In the genomic region with DNA sequence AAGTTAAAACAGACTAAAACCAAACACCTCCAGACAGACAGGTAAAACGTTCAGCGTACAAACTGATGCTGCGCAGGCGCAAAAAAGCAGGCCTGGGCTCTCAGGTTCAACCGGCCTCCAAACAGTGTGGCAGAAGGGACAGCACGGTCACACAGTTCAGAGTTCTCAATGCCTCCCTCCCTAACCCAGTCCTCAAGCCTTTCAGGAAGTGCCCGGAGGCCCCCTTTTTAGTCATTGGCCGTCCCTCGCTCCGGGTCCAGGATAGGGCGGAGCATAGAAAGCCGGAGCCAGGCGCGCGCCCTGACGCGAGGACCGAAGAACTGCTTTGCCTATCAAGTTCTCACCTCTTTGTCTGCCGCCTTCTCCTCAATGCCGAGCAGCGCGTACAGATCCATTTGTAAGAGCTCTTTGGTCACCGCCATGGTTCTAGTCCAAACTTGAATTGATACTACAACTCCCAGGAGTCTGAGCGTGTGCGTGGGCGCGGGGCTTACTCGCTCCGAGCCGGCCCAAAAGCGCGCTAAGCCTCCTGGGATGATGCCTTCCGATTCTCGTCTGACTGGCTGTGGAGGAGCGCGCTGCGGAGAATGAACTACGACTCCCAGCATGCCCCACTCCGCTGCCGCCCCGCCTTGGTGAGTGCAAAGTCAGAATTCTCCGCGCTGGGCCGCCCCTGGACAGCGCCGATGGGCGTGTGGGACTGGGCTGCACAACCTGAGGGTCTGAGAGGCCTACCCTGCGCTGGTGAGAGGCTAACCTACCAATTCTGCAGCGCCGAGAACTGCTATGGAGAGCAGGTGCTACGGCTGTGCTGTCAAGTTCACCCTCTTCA, we compare ENCODE assay signal across 8 mouse cellular contexts. TPM values are rescaled to one million over a fixed set of nuclear protein-coding genes. Genes with fewer than 3 reads are reported as not detected.
DNase-seq lines count a peak whose midpoint lies in the region; ATAC-seq lines count a peak whose summit lies in the region.

A gene (plus strand): TSS at position 274 of the 832 bp plus-strand sequence.
A gene (minus strand): TSS at position 452 of the 832 bp plus-strand sequence.

- H3K4me2 ChIP-seq in heart, embryonic 14.5 days (ENCODE audit: low read length), result peak within 1 kb of the TSS; percentile 67
- peak within 1 kb of the TSS; percentile 78 for H3K4me2 ChIP-seq in liver, embryonic 13.5 days
- H3K4me2 ChIP-seq in stomach, embryonic 16.5 days (ENCODE audit: low read depth, low read length), result peak within 1 kb of the TSS; percentile 78

- H3K4me3 ChIP-seq in heart, embryonic 14.5 days (ENCODE audit: control insufficient read depth in 1 of 2, insufficient read depth in 1 of 2, low read depth in 1 of 2, low read length in 2 of 2), result peak within 1 kb of the TSS; percentile 77 to 92
- peak within 1 kb of the TSS; percentile 78 for H3K4me3 ChIP-seq in liver, embryonic 13.5 days (replicated peaks)
- peak within 1 kb of the TSS; percentile 89 for H3K4me3 ChIP-seq in stomach, embryonic 16.5 days (replicated peaks; ENCODE audit: low read length)

- H3K9ac ChIP-seq in heart, embryonic 14.5 days (ENCODE audit: low read length), result peak within 1 kb of the TSS; percentile 83
- peak within 1 kb of the TSS; percentile 81 for H3K9ac ChIP-seq in liver, embryonic 13.5 days
- peak within 1 kb of the TSS; percentile 91 for H3K9ac ChIP-seq in stomach, embryonic 16.5 days (ENCODE audit: low read length)

- peak; percentile 89 for DNase-seq in c-Kit-negative CD71-positive TER-119-positive erythroid progenitor cells, embryonic 14.5 days (ENCODE audit: low read depth, low spot score)
- DNase-seq in fibroblast of lung, adult 2 months (ENCODE audit: low read depth), result peak; percentile 93
- peak; percentile 97 for DNase-seq in kidney, postnatal 14 days
- peak; percentile 95 for DNase-seq in liver, embryonic 13.5 days
- peak; percentile 94 for DNase-seq in neural tube, embryonic 10.5 days (ENCODE audit: extremely low spot score, low spot score)

- ATAC-seq in CD4-positive, CD25-positive, alpha-beta regulatory T cell, adult 4 months, result peak; percentile 98
- ATAC-seq in heart, embryonic 14.5 days (ENCODE audit: insufficient number of reproducible peaks, insufficient read depth, low FRiP score, low read depth), result peak; percentile 96
- peak; percentile 97 for ATAC-seq in liver, embryonic 13.5 days (ENCODE audit: low read depth)
- ATAC-seq in stomach, embryonic 16.5 days (ENCODE audit: insufficient read depth, low FRiP score), result peak; percentile 97

- H3K4me1 ChIP-seq in heart, embryonic 14.5 days (ENCODE audit: control insufficient read depth in 2 of 2, insufficient read depth in 2 of 2, low read length in 2 of 2), result peaks cover 6 to 7% of the 10 kb centered on the region in 2 experiments; a peak in 3 of 4 replicates
- peaks cover 34% of the 10 kb centered on the region for H3K4me1 ChIP-seq in liver, embryonic 13.5 days (replicated peaks)
- H3K4me1 ChIP-seq in stomach, embryonic 16.5 days (ENCODE audit: control insufficient read depth, insufficient read depth, low read length), result peaks cover 7% of the 10 kb centered on the region; the same call in 1 of the 2 replicates

- H3K36me3 ChIP-seq in heart, embryonic 14.5 days (ENCODE audit: control insufficient read depth, insufficient read depth, low read length), result peaks cover 32% of the 10 kb centered on the region
- H3K36me3 ChIP-seq in liver, embryonic 13.5 days, result peaks cover 24% of the 10 kb centered on the region
- peaks cover 8% of the 10 kb centered on the region for H3K36me3 ChIP-seq in stomach, embryonic 16.5 days (ENCODE audit: control insufficient read depth, insufficient read depth, low read length)

- H3K9me3 ChIP-seq in heart, embryonic 14.5 days (ENCODE audit: control insufficient read depth, low read length), result no peaks in the 10 kb centered on the region
- H3K9me3 ChIP-seq in liver, embryonic 13.5 days (replicated peaks), result no peaks in the 10 kb centered on the region
- H3K9me3 ChIP-seq in stomach, embryonic 16.5 days (replicated peaks; ENCODE audit: control insufficient read depth, low read length), result no peaks in the 10 kb centered on the region

- under 1% methylated on average over 51 of the region's 51 CpGs for WGBS in heart, embryonic 14.5 days
- under 1% methylated on average over 51 of the region's 51 CpGs for WGBS in liver, embryonic 13.5 days (ENCODE audit: insufficient replicate concordance)
- under 1% methylated on average over 51 of the region's 51 CpGs for WGBS in stomach, embryonic 16.5 days

- peak within 1 kb of the TSS; percentile 87 to 93 for H3K27ac ChIP-seq in heart, embryonic 14.5 days (replicated peaks in 1 of 2; ENCODE audit: control insufficient read depth in 1 of 2, insufficient read depth in 1 of 2, low read depth in 2 of 2, low read length in 2 of 2)
- peak within 1 kb of the TSS; percentile 85 for H3K27ac ChIP-seq in liver, embryonic 13.5 days
- H3K27ac ChIP-seq in stomach, embryonic 16.5 days (ENCODE audit: low read length), result peak within 1 kb of the TSS; percentile 95

- no peaks in the 10 kb centered on the region for H3K27me3 ChIP-seq in heart, embryonic 14.5 days (ENCODE audit: control insufficient read depth, insufficient read depth, low read length)
- no peaks in the 10 kb centered on the region for H3K27me3 ChIP-seq in liver, embryonic 13.5 days
- H3K27me3 ChIP-seq in stomach, embryonic 16.5 days (ENCODE audit: control insufficient read depth, insufficient read depth, low read length), result no peaks in the 10 kb centered on the region

RNA-seq across cellular contexts. Expression of the first gene that starts in this region (rescaled TPM):
- polyA plus RNA-seq in CD4-positive, CD25-positive, alpha-beta regulatory T cell, adult 4 months (2017; shearing (Covaris generic)), result 10 to 100 TPM; 54.5 to 71.7 TPM
- 28.3 and 32.4 TPM in 2 replicates for polyA plus RNA-seq in heart, embryonic 14.5 days (2014; fragmentation: Nextera tagmentation; extraction: Ambion mirVana)
- polyA plus RNA-seq in liver, embryonic 13.5 days (2015; fragmentation: Nextera tagmentation; extraction: Ambion mirVana), result 20.0 and 27.2 TPM in 2 replicates
- polyA plus RNA-seq in stomach, embryonic 16.5 days (2015; fragmentation: Nextera tagmentation; extraction: Ambion mirVana), result 51.6 and 55.2 TPM in 2 replicates

RNA-seq across cellular contexts. Expression of the second gene that starts in this region (rescaled TPM):
- polyA plus RNA-seq in CD4-positive, CD25-positive, alpha-beta regulatory T cell, adult 4 months (2017; shearing (Covaris generic)), result 10 to 100 TPM; 16.0 to 16.6 TPM
- 10.8 and 12.9 TPM in 2 replicates for polyA plus RNA-seq in heart, embryonic 14.5 days (2014; fragmentation: Nextera tagmentation; extraction: Ambion mirVana)
- 9.9 and 11.4 TPM in 2 replicates for polyA plus RNA-seq in liver, embryonic 13.5 days (2015; fragmentation: Nextera tagmentation; extraction: Ambion mirVana)
- polyA plus RNA-seq in stomach, embryonic 16.5 days (2015; fragmentation: Nextera tagmentation; extraction: Ambion mirVana), result 13.8 and 16.7 TPM in 2 replicates

Comparison
In these comparisons a context has a peak if more than half of its experiments do, and no peak if none do; other contexts are left out.
1. Peak in every context shown above with its lines: DNase-seq, ATAC-seq, H3K4me3 ChIP-seq and H3K27ac ChIP-seq.